In genomic region chr3:151283829-151284228, GRCm38 (mm10) we compare ENCODE assay signal across 15 mouse cellular contexts.
"Had no signal": no experiment of that assay in that cellular context is flagged by ENCODE, and none has a peak within 500 bp of the region (broad histone marks: within the 10 kb centered on the region; RNA-seq: fewer than 3 reads in every experiment).

No protein-coding gene starts in this region.

- H3K4me3 ChIP-seq: neural tube, embryonic 13.5 days; neural tube, embryonic 15.5 days; stomach, embryonic 15.5 days had no signal

- H3K27me3 ChIP-seq: neural tube, embryonic 13.5 days; neural tube, embryonic 15.5 days; stomach, embryonic 15.5 days had no signal

- DNase-seq: retina, postnatal 1 day; right cerebral cortex, adult 18-20 months; right cerebral cortex, postnatal 14 days; right cerebral cortex, postnatal 25 days; right cerebral cortex, postnatal 4 days; spleen, adult 18-20 months; thymus, adult 18-20 months; thymus, adult 2 months; thymus, postnatal 14 days; thymus, postnatal 25 days; thymus, postnatal 36 days; thymus, postnatal 4 days had no signal

- H3K4me2 ChIP-seq: neural tube, embryonic 13.5 days; neural tube, embryonic 15.5 days; stomach, embryonic 15.5 days had no signal

- H3K36me3 ChIP-seq: neural tube, embryonic 13.5 days; neural tube, embryonic 15.5 days; stomach, embryonic 15.5 days had no signal
